Mouse (Mus musculus) intestine, postnatal 0 days (tissue): ENCODE data around the gene Mdn1. TPM values are rescaled to one million over a fixed set of nuclear protein-coding genes. Genes with fewer than 3 reads are reported as not detected.

ENCODE experiments used
- ATAC-seq: fragments of 200-750 bp; cut with Nextera tagmentation; 2 replicates; pipeline ENCODE4 v1.8.0; 2017; ENCODE audit warnings: mild to moderate bottlenecking, moderate TSS enrichment, moderate library complexity
- H3K27ac ChIP-seq: fragments of 300-500 bp; sonication (generic); 2 replicates; pipeline ENCODE4 v1.5.1; 2014; ENCODE audit warnings: mild to moderate bottlenecking, low read depth, low read length, moderate library complexity
- H3K27me3 ChIP-seq: fragments of 300-500 bp; sonication (generic); replicated peaks from 2 replicates; pipeline ENCODE4 v1.6.1; 2014; ENCODE audit warnings: low read length, mixed read lengths; ENCODE audit not compliant: control insufficient read depth, insufficient read depth
- H3K36me3 ChIP-seq: fragments of 300-500 bp; sonication (generic); 2 replicates; pipeline ENCODE4 v1.6.1; 2014; ENCODE audit warnings: mild to moderate bottlenecking, moderate library complexity; ENCODE audit not compliant: control insufficient read depth, insufficient read depth
- H3K4me1 ChIP-seq: fragments of 300-500 bp; sonication (generic); replicated peaks from 2 replicates; pipeline ENCODE4 v1.6.1; 2014; ENCODE audit warnings: antibody characterized with exemption, low read length, mixed read lengths; ENCODE audit not compliant: control insufficient read depth, insufficient read depth
- H3K4me2 ChIP-seq: fragments of 300-500 bp; sonication (generic); replicated peaks from 2 replicates; pipeline ENCODE4 v1.6.1; 2014; ENCODE audit warnings: low read depth, mild to moderate bottlenecking, moderate library complexity
- H3K4me3 ChIP-seq: fragments of 300-500 bp; sonication (generic); 2 replicates; pipeline ENCODE4 v1.5.1; 2014; ENCODE audit warnings: low read depth, low read length
- H3K9ac ChIP-seq: fragments of 300-500 bp; sonication (generic); 2 replicates; pipeline ENCODE4 v1.6.1; 2014; ENCODE audit warnings: mild to moderate bottlenecking, low read depth, low read length
- H3K9me3 ChIP-seq: fragments of 300-500 bp; sonication (generic); 2 replicates; pipeline ENCODE4 v1.6.1; 2016; ENCODE audit warnings: mixed run types; ENCODE audit not compliant: control insufficient read depth
- CTCF ChIP-seq: sonication (generic); IDR thresholded peaks from 2 replicates; pipeline ENCODE4 v1.5.1; 2016; ENCODE audit warnings: low read depth, mild to moderate bottlenecking, control low read depth, antibody characterized with exemption, moderate library complexity
- WGBS: fragments of 180-500 bp; shearing (Covaris S2); extraction: QIAGEN DNeasy Blood & Tissue Kit; methylation state at CpG from one replicate; pipeline ENCODE4 v1.1.7; 2014; 5-methylcytosine and 5-hydroxymethylcytosine counted together
- polyA plus RNA-seq: library from polyadenylated mRNA; unstranded; fragments of >200 nt; fragmentation: Nextera tagmentation; extraction: Ambion mirVana; gene quantifications from 2 replicates; pipeline ENCODE4 v1.2.1, GENCODE M21; 2015

Gene Mdn1
- 3.9 and 4.6 TPM in 2 replicates for polyA plus RNA-seq

GRCm38 (mm10) chr4:32656918-32657662 lies at the start of gene Mdn1:
Gene Mdn1, plus strand, starts transcription at chr4:32657119.
- no peaks in the 10 kb centered on the region for H3K27me3 ChIP-seq
- no peak for TF ChIP-seq CTCF
- H3K4me2 ChIP-seq = peak within 1 kb of the TSS; percentile 68
- under 1% methylated on average over 68 of the region's 68 CpGs for WGBS
- H3K9ac ChIP-seq = peak within 1 kb of the TSS; percentile 52
- no peaks in the 10 kb centered on the region for H3K9me3 ChIP-seq
- peak within 1 kb of the TSS; percentile 85 for H3K4me3 ChIP-seq
- peak within 1 kb of the TSS; percentile 79 for H3K27ac ChIP-seq
- ATAC-seq = peak; percentile 95
- no peaks in the 10 kb centered on the region for H3K4me1 ChIP-seq
- H3K36me3 ChIP-seq = peaks cover 11% of the 10 kb centered on the region; the same call in 1 of the 2 replicates

- Histone ChIP-seq H3K27ac (peak within 1 kb of the TSS; percentile 54), H3K9ac (peak within 1 kb of the TSS; percentile 90), H3K36me3 (no peaks in the 10 kb centered on the region), H3K9me3 (no peaks in the 10 kb centered on the region), H3K4me3 (peak within 1 kb of the TSS; percentile 99), H3K27me3 (no peaks in the 10 kb centered on the region), H3K4me1 (no peaks in the 10 kb centered on the region), H3K4me2 (peak within 1 kb of the TSS; percentile 78)
- no peak for TF ChIP-seq CTCF
- ATAC-seq = peak; percentile 99
- WGBS = under 1% methylated on average over 65 of the region's 67 CpGs
Measured at GRCm38 (mm10) chr4:32615034-32615881, 41.7 kb upstream of the Mdn1 start, which contains the start of gene Casp8ap2. Gene Casp8ap2, plus strand, starts transcription at chr4:32615451.

- H3K27ac ChIP-seq = no peak overlapping the region
- TF ChIP-seq CTCF = no peak
- H3K4me2 ChIP-seq = no peak overlapping the region
- H3K27me3 ChIP-seq = no peaks in the 10 kb centered on the region
- no peaks in the 10 kb centered on the region for H3K4me1 ChIP-seq
- H3K9me3 ChIP-seq = no peaks in the 10 kb centered on the region
- H3K36me3 ChIP-seq = no peaks in the 10 kb centered on the region
- ATAC-seq = no peak
- H3K4me3 ChIP-seq = no peak overlapping the region
- no peak overlapping the region for H3K9ac ChIP-seq
Measured at GRCm38 (mm10) chr4:32621637-32622036, 35.3 kb upstream of the Mdn1 start.

- no peak for ATAC-seq
- Histone ChIP-seq H3K36me3 (peaks cover 22% of the 10 kb centered on the region), H3K27me3 (no peaks in the 10 kb centered on the region), H3K9me3 (no peaks in the 10 kb centered on the region), H3K4me2 (no peak overlapping the region), H3K27ac (no peak overlapping the region), H3K4me1 (no peaks in the 10 kb centered on the region), H3K4me3 (no peak overlapping the region), H3K9ac (no peak overlapping the region)
- TF ChIP-seq CTCF = no peak
- 54% methylated on average over 5 of the region's 5 CpGs for WGBS
Measured at GRCm38 (mm10) chr4:32651669-32652068, 5.2 kb upstream of the Mdn1 start.

- Histone ChIP-seq H3K4me1 (no peaks in the 10 kb centered on the region), H3K36me3 (peaks cover 11% of the 10 kb centered on the region; the same call in 1 of the 2 replicates), H3K27me3 (no peaks in the 10 kb centered on the region), H3K4me2 (peak overlapping the region; percentile 68), H3K27ac (peak overlapping the region; percentile 79), H3K9me3 (no peaks in the 10 kb centered on the region), H3K4me3 (peak overlapping the region; percentile 85), H3K9ac (peak overlapping the region; percentile 52)
- ATAC-seq = peak; percentile 31; the same call in 1 of the 2 replicates
- 52% methylated on average over 11 of the region's 11 CpGs for WGBS
- TF ChIP-seq CTCF = peak; percentile 32
Measured at GRCm38 (mm10) chr4:32656146-32656904, 594 bp upstream of the Mdn1 start.
